Mouse (Mus musculus) G1E (cell line): ENCODE measurements around the gene Hcfc2. TPM values are rescaled to one million over a fixed set of nuclear protein-coding genes. Genes with fewer than 3 reads are reported as not detected.

Source experiments
- ATAC-seq: 2 replicates; pipeline ENCODE4 v1.8.0; 2016; ENCODE audit warnings: mild to moderate bottlenecking; ENCODE audit not compliant: insufficient number of reproducible peaks, poor library complexity, low FRiP score, severe bottlenecking; ENCODE audit errors: extremely low read depth
- DNase-seq: peaks from one replicate; pipeline ENCODE4 v3.0.0; 2012; ENCODE audit warnings: low spot score
- H3K27me3 ChIP-seq: 2 replicates; pipeline ENCODE4 v1.6.1; 2012; ENCODE audit warnings: mild to moderate bottlenecking, low read length, inconsistent platforms; ENCODE audit not compliant: insufficient read depth
- H3K36me3 ChIP-seq: replicated peaks from 2 replicates; pipeline ENCODE3; 2012; ENCODE audit warnings: mild to moderate bottlenecking, inconsistent platforms
- H3K4me1 ChIP-seq: 2 replicates; pipeline ENCODE4 v1.6.1; 2012; ENCODE audit warnings: low read depth, low read length, inconsistent platforms, mixed read lengths; ENCODE audit not compliant: insufficient read depth
- H3K4me3 ChIP-seq: 2 replicates; pipeline ENCODE4 v1.5.1; 2012; ENCODE audit warnings: low read depth, mild to moderate bottlenecking, inconsistent platforms, low read length, moderate library complexity, mixed read lengths
- H3K9me3 ChIP-seq: replicated peaks from 2 replicates; pipeline ENCODE4 v1.6.1; 2012; ENCODE audit warnings: inconsistent platforms
- CTCF ChIP-seq: IDR thresholded peaks from 2 replicates; pipeline ENCODE4 v1.5.1; 2012; ENCODE audit warnings: low read depth, low read length, inconsistent platforms, mixed read lengths
- GATA1 ChIP-seq: IDR thresholded peaks from 2 replicates; pipeline ENCODE4 v1.6.1; 2012; ENCODE audit warnings: borderline replicate concordance, low read length, inconsistent platforms, mixed read lengths
- GATA2 ChIP-seq: IDR thresholded peaks from 2 replicates; pipeline ENCODE4 v1.6.1; 2012; ENCODE audit warnings: low read depth, low read length, inconsistent platforms, borderline replicate concordance
- POLR2AphosphoS5 ChIP-seq: IDR thresholded peaks from 2 replicates; pipeline ENCODE4 v1.6.1; 2012; ENCODE audit warnings: low read depth, low read length, inconsistent platforms; ENCODE audit not compliant: insufficient replicate concordance
- TAL1 ChIP-seq: conservative IDR thresholded peaks from 2 replicates; pipeline ENCODE4 v1.6.1; 2012; ENCODE audit warnings: low read depth, low read length, inconsistent platforms, mixed read lengths
- polyA plus RNA-seq: library from polyadenylated mRNA; stranded (reverse); fragments of >175 nt; gene quantifications from 2 replicates; pipeline ENCODE4 v1.2.3, GENCODE M21; 2012
- total RNA-seq, 2 experiments: library from RNA; stranded (forward) in 1 of 2; stranded (reverse) in 1 of 2; fragments of 200-1000 nt in 1 of 2; fragments of >200 nt in 1 of 2; fragmentation: Nextera tagmentation in 1 of 2; gene quantifications; 2 replicates each; pipeline ENCODE4 v1.2.3; 2014 to 2017

The Hcfc2 gene
- total RNA-seq (2014; fragmentation: Nextera tagmentation) (42.0 and 48.3 TPM in 2 replicates), total RNA-seq (2017) (75.2 and 79.4 TPM in 2 replicates), polyA plus RNA-seq (3.6 and 4.4 TPM in 2 replicates)

- H3K4me1 ChIP-seq, result peaks cover 54% of the 10 kb centered on the region
- DNase-seq, result no peak
- H3K4me3 ChIP-seq, result no peak within 1 kb of the TSS; the same call in 1 of the 2 replicates
- TF ChIP-seq GATA2 (no peak), CTCF (no peak), TAL1 (no peak), GATA1 (no peak), POLR2AphosphoS5 (no peak)
- no peaks in the 10 kb centered on the region for H3K9me3 ChIP-seq
- H3K27me3 ChIP-seq, result no peaks in the 10 kb centered on the region
- ATAC-seq, result no peak; the same call in 1 of the 2 replicates
- peaks cover 4% of the 10 kb centered on the region for H3K36me3 ChIP-seq
Measured at GRCm38 (mm10) chr10:82695956-82696355, at the start of gene Hcfc2. Gene Hcfc2, plus strand, starts transcription at chr10:82696160.

- no peaks in the 10 kb centered on the region for H3K27me3 ChIP-seq
- ATAC-seq, result no peak
- no peaks in the 10 kb centered on the region for H3K9me3 ChIP-seq
- TF ChIP-seq CTCF (no peak), GATA2 (no peak), POLR2AphosphoS5 (no peak), TAL1 (no peak), GATA1 (no peak)
- no peak for DNase-seq
- H3K4me3 ChIP-seq, result no peak overlapping the region
- H3K4me1 ChIP-seq, result no peaks in the 10 kb centered on the region
- H3K36me3 ChIP-seq, result peaks cover 72% of the 10 kb centered on the region
Measured at GRCm38 (mm10) chr10:82647205-82647811, 48.7 kb upstream of the Hcfc2 start.

- H3K27me3 ChIP-seq, result no peaks in the 10 kb centered on the region
- TF ChIP-seq TAL1 (no peak), POLR2AphosphoS5 (no peak), GATA2 (no peak), CTCF (no peak), GATA1 (no peak)
- no peak for ATAC-seq
- H3K36me3 ChIP-seq, result peaks cover 42% of the 10 kb centered on the region
- H3K9me3 ChIP-seq, result no peaks in the 10 kb centered on the region
- no peaks in the 10 kb centered on the region for H3K4me1 ChIP-seq
- no peak for DNase-seq
- no peak overlapping the region for H3K4me3 ChIP-seq
Measured at GRCm38 (mm10) chr10:82651221-82651620, 44.7 kb upstream of the Hcfc2 start.

- H3K27me3 ChIP-seq, result peaks cover 2% of the 10 kb centered on the region; the same call in 1 of the 2 replicates
- ATAC-seq (no peak), DNase-seq (no peak)
- no peaks in the 10 kb centered on the region for H3K4me1 ChIP-seq
- no peak overlapping the region for H3K4me3 ChIP-seq
- H3K36me3 ChIP-seq, result peaks cover 29% of the 10 kb centered on the region
- TF ChIP-seq GATA1, result no peak
- TF ChIP-seq GATA2, result no peak
- no peak for TF ChIP-seq POLR2AphosphoS5
- TF ChIP-seq TAL1, result no peak
- no peak for TF ChIP-seq CTCF
- no peaks in the 10 kb centered on the region for H3K9me3 ChIP-seq
Measured at GRCm38 (mm10) chr10:82652625-82653024, 43.3 kb upstream of the Hcfc2 start.

GRCm38 (mm10) chr10:82654581-82654980 is 41.4 kb upstream of the Hcfc2 start:
- peaks cover 26% of the 10 kb centered on the region for H3K36me3 ChIP-seq
- no peaks in the 10 kb centered on the region for H3K9me3 ChIP-seq
- ATAC-seq, result no peak

GRCm38 (mm10) chr10:82661820-82662219 is 34.1 kb upstream of the Hcfc2 start:
- peaks cover 16% of the 10 kb centered on the region for H3K27me3 ChIP-seq
- DNase-seq (no peak), ATAC-seq (no peak)
- no peaks in the 10 kb centered on the region for H3K36me3 ChIP-seq
- no peaks in the 10 kb centered on the region for H3K9me3 ChIP-seq
- TF ChIP-seq CTCF, result no peak
- no peak for TF ChIP-seq GATA2
- no peak for TF ChIP-seq TAL1
- H3K4me3 ChIP-seq, result no peak overlapping the region
- H3K4me1 ChIP-seq, result peaks cover 15% of the 10 kb centered on the region

More at GRCm38 (mm10) chr10:82654581-82654980, 41.4 kb upstream of the Hcfc2 start:
- TF ChIP-seq TAL1, result no peak
- Histone ChIP-seq H3K27me3 (peaks cover 7% of the 10 kb centered on the region), H3K4me1 (no peaks in the 10 kb centered on the region), H3K4me3 (no peak overlapping the region)
- no peak for DNase-seq

GRCm38 (mm10) chr10:82662267-82662990 is 33.5 kb upstream of the Hcfc2 start:
- ATAC-seq (no peak), DNase-seq (no peak)
- Histone ChIP-seq H3K4me1 (peaks cover 15% of the 10 kb centered on the region), H3K4me3 (no peak overlapping the region), H3K27me3 (peaks cover 16% of the 10 kb centered on the region), H3K9me3 (no peaks in the 10 kb centered on the region), H3K36me3 (no peaks in the 10 kb centered on the region)
- TF ChIP-seq GATA2 (no peak), CTCF (no peak), TAL1 (no peak), GATA1 (no peak), POLR2AphosphoS5 (no peak)
